Mouse (Mus musculus): ENCODE measurements around the gene Rad54l2.
A peak's percentile ranks its signal among the peaks of the same experiment; 100 is the strongest.

The Rad54l2 gene

GRCm38 (mm10) chr9:106752135-106752534 is 36.9 kb downstream of the Rad54l2 start:
- DNase-seq (ENCODE audit: low spot score in 2 of 2): no peak

GRCm38 (mm10) chr9:106739962-106740361 is 49.0 kb downstream of the Rad54l2 start:
- no peak for DNase-seq (ENCODE audit: low spot score in 2 of 2)

GRCm38 (mm10) chr9:106739056-106739455 is 49.9 kb downstream of the Rad54l2 start:
- DNase-seq (ENCODE audit: low spot score in 2 of 2): no peak

- no peak for DNase-seq (ENCODE audit: low spot score in 2 of 2)
Measured at GRCm38 (mm10) chr9:106738199-106738985, 50.6 kb downstream of the Rad54l2 start.

GRCm38 (mm10) chr9:106733690-106734089 is 55.3 kb downstream of the Rad54l2 start:
- no peak for DNase-seq (ENCODE audit: low spot score in 2 of 2)

GRCm38 (mm10) chr9:106729416-106729815 is 59.6 kb downstream of the Rad54l2 start:
- DNase-seq (ENCODE audit: low spot score in 2 of 2): no peak

GRCm38 (mm10) chr9:106726891-106727290 is 62.1 kb downstream of the Rad54l2 start:
- no peak for DNase-seq (ENCODE audit: low spot score in 2 of 2)

GRCm38 (mm10) chr9:106725435-106725834 is 63.6 kb downstream of the Rad54l2 start:
- DNase-seq (ENCODE audit: low spot score in 2 of 2): no peak

- no peak for DNase-seq (ENCODE audit: low spot score in 2 of 2)
Measured at GRCm38 (mm10) chr9:106724864-106725263, 64.1 kb downstream of the Rad54l2 start.

GRCm38 (mm10) chr9:106716729-106717128 is 72.3 kb downstream of the Rad54l2 start:
- no peak for DNase-seq (ENCODE audit: low spot score in 2 of 2)

GRCm38 (mm10) chr9:106716232-106716631 is 72.8 kb downstream of the Rad54l2 start:
- no peak for DNase-seq (ENCODE audit: low spot score in 2 of 2)

- DNase-seq (ENCODE audit: low spot score in 2 of 2): no peak
Measured at GRCm38 (mm10) chr9:106712470-106712869, 76.5 kb downstream of the Rad54l2 start.

- DNase-seq (ENCODE audit: low spot score in 2 of 2): no peak
Measured at GRCm38 (mm10) chr9:106692973-106693481, 96.0 kb downstream of the Rad54l2 start.

GRCm38 (mm10) chr9:106688834-106689233 is 100.2 kb downstream of the Rad54l2 start:
- no peak for DNase-seq (ENCODE audit: low spot score in 2 of 2)

- DNase-seq (ENCODE audit: low spot score in 2 of 2): peak; percentile 53 to 65
Measured at GRCm38 (mm10) chr9:106686983-106687650, 101.9 kb downstream of the Rad54l2 start.

GRCm38 (mm10) chr9:106685249-106686101 is 103.5 kb downstream of the Rad54l2 start, which contains the start of gene Tex264:
TSS of gene Tex264 (minus strand) at chr9:106685927.
- DNase-seq (ENCODE audit: low spot score in 2 of 2): peak; percentile 72 to 76

- no peak for DNase-seq (ENCODE audit: low spot score in 2 of 2)
Measured at GRCm38 (mm10) chr9:106684918-106685248, 104.1 kb downstream of the Rad54l2 start.

GRCm38 (mm10) chr9:106684093-106684872 is 104.7 kb downstream of the Rad54l2 start:
- no peak for DNase-seq (ENCODE audit: low spot score in 2 of 2)

GRCm38 (mm10) chr9:106681026-106681425 is 108.0 kb downstream of the Rad54l2 start:
- no peak for DNase-seq (ENCODE audit: low spot score in 2 of 2)

- DNase-seq (ENCODE audit: low spot score in 2 of 2): no peak
Measured at GRCm38 (mm10) chr9:106678242-106678641, 110.8 kb downstream of the Rad54l2 start.

GRCm38 (mm10) chr9:106677702-106678101 is 111.3 kb downstream of the Rad54l2 start:
- no peak for DNase-seq (ENCODE audit: low spot score in 2 of 2)
